Mouse (Mus musculus): ENCODE data around the gene Gm2696.

DNA sequence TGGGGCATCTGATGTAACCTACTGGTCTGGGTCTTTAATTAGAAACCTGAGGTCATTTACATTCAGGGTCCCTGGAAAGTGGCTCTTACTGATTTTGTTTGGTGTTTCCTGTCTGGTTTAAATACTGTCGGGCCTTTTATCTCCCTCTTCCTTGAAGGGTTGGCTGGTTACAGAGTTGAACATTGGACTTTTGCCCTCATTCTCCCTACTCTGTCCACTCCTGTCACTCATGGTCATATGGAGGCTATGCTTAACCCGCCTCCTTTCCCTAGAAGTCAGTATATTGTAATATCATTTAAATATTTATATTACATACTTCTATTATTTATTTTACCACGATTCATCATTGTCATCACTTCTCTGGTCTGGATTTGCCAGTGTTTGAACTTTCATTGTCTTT, 10.4 kb upstream of the Gm2696 start:
- TF ChIP-seq CTCF (IDR thresholded peaks at IDR 0.05; ENCODE audit: extremely low read depth, insufficient read length, insufficient replicate concordance, low read depth, low read length) (no peak), POLR2A (IDR thresholded peaks at IDR 0.05; ENCODE audit: low read depth, low read length) (no peak)

Measured in small intestine, adult 2 months (tissue).